Mouse (Mus musculus) retina, postnatal 1 day (tissue): Measurements from ENCODE around the gene Ahsg.
"Not testable (repeated sequence)": the region's sequence is repeated elsewhere in the genome, so short reads cannot be mapped to it uniquely, and the experiment has no call there.

ENCODE experiments used
- DNase-seq: peaks from one replicate; pipeline ENCODE4 v3.0.0-alpha.2; 2012

Ahsg gene

DNA sequence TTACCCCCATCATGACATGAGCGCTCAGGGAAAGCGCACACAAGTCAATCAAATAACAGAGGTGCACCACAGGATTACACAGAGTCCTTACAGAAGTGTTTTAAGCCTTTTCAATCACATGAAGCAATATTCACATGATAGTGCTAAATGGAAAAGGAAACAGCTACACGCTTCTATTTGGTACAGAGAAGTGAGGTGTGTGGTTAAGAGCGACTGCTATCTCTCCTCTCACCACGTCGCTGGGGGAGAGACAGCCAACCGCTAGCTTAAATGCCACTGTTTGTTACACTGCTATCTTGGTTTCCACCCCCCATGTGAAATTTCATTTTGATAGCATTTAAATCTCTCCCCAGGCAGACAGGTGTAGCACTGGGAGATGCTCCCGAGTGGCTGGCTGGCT, 1.4 kb upstream of the Ahsg start:
- no peak for DNase-seq

DNA sequence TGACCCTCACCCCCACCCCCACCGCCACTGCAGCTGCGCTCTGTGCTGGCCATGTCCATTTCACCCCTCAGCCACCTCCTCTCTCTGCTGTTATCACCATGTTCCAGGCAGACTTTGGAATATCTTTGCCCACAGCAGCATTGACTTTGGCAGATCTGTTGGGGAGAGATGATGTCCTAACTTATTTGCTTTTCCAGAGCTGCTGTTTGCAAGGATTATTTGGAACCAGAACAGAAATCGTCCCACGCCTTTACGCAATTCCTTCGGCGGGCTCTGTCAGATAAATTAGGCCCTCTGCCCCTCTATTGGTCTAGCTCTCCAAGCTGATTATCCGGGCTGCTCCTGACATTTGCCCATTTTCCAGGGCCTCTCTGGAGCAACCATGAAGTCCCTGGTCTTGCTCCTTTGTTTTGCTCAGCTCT, 667 bp downstream of the Ahsg start:
- DNase-seq, result no peak

DNA sequence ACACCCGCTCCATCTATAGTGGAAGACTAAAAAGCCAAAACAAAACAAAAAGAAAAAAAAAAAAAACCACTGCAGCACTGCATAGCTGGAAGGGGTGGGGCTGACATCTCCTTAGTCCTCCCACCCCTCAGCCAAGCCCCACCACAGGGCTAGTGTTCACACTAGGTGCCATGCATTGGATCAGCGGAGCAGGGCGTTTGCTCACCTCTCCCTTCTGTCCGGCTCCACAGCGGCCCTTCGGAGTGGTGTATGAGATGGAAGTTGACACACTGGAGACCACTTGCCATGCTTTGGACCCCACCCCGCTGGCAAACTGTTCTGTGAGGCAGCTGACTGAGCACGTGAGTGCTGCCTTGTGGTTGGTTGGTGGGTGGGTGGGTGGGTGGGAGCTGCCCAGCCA, 3.0 kb downstream of the Ahsg start:
- no peak for DNase-seq

DNA sequence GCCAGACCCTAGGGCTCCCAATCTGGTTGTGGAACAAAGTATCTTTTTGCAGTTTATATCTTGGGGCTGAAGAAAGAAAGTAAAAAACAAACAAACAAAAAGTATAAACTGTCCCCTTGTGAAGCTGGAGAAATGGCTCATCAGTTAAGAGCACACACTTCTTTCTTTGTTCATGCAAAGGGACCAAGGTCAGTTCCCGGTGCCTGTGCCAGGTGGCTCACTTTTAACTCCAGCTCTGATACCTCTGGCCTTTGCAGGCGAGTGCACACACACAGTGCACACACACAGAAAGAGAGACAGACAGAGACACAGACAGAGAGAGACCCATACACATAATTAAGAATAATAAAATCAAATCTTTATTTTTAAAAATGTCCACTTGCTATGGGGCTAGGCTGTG, 5.5 kb downstream of the Ahsg start:
- DNase-seq, result no peak

DNA sequence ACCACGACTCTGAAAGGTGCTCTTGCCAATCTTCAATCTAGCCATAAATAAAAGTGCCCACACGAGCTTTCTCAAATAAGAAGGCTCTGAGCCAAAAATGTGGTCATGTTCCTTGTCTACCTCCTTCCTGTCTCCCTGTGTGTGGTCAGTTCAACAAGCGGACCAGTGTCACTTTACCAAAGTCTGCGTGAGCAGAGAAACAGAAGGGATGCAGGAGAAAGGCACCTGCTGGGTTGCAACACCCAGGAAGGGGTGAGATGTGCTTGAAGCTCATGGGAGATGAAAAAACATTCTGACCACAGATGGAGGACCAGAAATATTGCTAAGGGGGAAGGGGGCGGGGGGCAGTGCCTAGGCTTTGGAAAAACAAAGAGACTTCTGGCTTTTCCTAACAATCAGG, 8.3 kb downstream of the Ahsg start:
- no peak for DNase-seq

DNA sequence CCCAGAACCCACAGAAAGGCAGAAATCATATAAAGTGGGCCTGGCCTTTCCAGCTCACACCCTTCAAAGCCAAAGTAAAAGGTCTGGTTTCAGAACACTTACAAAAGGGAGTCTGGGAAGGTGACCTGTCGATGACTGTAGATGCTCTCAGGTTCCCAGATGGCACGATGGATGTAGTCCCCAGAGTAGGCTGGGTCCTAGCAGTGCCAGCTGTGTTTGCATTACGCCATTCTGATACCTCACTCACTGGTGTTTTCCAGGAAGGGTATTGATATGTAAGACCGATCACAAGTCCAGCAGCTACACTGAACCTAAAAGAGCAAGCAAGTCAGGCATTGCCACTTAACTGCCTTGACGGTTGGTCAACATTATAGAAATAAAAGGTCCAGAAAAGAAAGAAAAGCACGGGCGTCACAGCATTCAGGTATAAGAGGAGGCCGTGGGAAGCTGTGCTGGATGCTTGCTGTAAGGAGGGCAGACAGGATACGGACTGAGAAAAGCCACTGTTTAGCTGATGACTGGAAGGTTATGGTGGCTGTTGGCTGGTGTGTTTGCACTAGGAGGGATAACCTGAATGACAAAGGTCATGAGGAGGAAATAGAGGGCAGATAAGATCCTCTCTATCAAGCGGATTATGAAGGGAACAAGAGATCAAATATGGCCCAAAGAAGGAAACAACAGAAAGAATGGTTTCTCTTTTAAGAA, 8.9 kb downstream of the Ahsg start:
- DNase-seq, result no peak

DNA sequence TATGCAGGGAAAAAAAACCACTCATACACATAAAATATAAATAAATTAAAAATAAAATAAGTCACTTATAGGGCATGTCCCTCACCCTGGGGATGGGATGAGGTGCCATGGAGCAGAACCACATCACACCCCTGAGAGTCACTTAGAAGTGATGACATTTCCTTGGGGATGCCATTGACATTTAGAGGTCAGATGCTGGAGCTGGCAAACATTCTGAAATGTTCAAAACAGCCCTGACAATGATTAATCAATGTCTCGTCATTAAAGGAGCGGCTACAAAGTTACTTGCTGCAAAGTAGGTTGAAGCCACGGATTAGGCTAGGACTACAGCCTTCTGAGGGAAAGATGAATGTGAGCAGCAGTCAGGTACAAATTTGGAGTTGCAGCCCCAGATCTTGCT, 10.2 kb downstream of the Ahsg start:
- DNase-seq, result no peak

DNA sequence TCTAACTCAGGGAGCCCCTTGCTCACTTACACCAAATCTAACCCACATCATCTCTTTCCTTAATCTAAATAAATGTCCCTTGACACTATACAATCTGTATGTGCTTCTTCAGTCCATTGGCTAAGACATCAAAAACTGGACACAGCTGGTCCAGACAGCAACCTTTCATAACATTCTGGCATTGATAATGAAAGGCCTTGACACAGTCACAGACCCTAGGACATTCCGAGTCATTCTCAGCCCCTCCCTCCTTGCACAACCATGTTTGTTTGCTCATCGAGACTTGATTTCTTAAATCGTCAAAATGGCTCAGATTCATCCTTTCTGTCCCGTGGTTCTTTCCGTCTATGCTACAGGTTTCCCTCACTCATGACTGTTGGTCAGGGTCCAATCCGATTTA, 18.2 kb downstream of the Ahsg start:
- no peak for DNase-seq

DNA sequence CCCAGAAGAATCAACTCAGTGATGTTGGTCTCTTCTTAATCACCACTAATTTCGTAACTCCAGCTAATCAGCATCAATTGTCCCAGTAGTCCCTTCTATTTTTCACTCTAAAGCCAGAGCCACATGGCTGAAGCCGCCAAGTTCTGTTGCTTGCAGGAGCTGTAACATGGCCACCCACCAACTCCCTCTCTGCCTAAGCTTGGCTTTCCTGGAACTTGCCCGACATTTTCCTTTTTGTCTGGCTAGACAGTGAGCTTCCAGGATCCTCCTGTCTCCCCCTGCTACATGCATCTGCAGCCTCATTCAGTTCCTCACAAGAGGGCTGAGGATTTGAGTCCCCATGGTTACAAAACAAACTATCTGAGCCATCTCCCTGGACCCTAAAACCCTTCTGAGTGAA, 20.9 kb downstream of the Ahsg start:
- DNase-seq, result no peak

DNA sequence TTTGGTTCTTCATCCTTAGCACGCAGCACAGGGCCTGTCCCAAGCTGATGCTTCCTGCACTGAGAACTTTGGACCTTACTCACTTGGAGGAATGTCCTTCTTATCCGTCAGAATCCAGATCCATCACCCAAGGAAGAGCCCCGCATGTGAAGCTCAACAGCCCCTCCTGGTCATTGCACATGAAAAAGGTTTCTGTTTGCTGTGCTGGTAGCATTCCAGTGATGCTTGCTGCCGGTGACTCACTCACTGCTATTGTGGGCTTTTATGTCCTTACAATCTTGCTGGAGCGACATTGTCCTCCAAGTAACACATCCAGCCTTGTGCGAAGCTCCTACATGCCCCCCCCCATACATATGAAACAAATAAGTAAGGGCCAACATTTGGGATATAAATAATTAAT, 21.8 kb downstream of the Ahsg start:
- no peak for DNase-seq

DNA sequence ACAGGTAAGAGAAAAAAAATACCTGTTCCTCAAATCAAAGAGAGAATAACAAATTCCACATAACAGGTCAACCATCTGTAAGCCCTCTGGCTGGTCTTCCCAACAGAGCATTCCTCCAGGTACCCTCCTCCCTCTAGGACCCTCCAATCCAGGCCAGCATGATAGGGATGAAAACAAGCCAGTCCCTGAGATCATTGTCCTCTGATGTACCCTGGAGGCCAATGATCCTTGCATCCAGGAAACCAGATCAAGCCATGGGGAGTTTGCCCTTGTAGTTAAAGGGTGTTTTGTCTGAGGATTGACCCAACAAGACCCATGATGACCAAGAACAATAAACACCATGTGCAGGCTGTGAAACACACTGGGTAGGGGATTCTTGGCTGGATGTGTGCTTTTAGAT, 23.2 kb downstream of the Ahsg start:
- DNase-seq, result no peak

DNA sequence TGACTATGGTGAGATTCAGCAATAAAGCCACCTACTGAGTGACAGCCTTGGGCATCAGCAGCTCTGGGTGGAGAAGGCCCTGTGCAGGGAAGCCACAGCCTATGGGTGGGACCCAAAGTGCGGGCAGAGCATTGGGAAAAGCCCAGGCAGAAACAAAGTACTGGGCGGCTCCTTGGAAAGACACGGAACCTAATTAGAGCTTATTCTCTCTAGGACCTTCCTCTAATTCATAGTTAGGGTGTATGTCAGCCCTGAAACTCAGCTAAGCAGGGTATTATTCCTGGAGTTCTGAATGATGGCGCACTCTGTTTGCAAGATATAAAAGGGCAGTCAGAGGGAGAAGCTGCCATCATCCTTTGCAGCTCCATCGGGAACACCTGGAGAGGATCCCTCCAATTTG, 27.0 kb downstream of the Ahsg start, which contains the start of gene Fetub:
TSS of gene Fetub (plus strand) at position 301 of the 400 bp plus-strand sequence.
- no peak for DNase-seq

DNA sequence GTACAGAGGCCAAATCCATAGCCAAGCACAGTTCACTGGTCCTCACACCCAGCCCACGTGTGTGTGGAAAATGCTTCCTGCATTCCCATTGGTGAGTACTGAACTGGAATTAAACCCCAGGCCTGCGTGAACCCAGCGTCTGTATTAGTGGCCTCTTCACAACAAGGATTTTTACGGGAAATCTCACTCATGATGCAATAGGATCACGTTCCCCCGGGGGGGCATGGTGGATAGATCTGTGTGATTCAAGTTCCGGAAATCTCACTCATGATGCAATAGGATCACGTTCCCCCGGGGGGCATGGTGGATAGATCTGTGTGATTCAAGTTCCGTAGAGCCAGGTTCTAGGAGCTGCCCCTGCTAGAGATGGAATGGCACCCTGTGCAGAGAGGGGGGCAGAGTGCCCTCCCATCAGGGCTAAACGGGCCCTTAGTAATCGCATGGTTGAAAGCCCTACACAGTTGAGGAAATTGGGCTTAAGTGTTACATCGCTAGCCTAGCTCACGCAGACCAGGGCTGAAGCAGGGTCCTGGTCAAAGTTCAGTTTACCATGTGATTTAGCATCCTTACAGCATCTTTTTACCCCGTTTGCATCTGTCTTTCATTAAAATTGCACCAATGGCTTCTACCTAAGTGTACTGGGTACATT, 27.7 kb downstream of the Ahsg start:
- DNase-seq, result peak; percentile 54

DNA sequence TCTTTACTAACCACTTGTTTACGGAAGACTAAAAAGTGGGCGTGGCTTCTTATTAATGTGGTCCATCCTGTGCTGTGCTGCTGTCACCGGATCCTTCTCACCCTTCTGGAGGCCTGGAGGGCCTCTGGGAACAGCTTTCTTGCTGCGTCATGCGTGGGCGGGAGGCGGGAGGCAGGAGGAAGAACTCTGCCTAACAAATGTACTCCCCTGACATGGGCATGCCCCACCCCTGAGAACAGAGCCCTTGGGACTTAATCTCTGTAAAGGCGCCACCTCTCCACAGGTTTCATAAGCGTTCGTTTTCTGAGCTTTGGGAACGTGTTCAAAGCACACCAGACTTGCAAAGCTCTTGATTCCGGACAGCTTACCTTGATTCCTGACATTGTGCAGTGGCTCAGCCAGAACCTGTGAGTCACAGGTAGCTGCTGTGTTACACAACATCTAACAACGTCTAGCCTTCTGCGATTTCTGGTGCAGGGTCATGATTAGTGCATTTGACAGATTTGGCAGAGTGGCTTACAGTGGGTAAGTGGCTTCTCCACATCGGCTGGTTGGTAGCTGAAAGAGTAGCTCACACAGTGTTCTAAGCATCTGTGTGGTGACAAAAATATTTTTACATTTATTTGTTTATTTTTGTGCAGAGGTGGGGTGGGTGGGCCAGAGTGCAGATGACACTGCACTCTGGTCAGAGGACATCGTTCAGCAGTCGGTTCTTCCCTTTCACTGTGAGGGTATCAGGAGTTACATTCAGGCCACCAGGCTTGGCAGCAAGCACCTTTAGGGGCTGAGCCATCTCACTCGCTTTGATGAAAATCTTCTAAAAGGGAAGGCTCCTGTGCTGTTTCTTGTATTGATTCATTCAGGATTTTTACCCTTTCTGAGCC, 29.1 kb downstream of the Ahsg start:
- DNase-seq, result peak; percentile 5

DNA sequence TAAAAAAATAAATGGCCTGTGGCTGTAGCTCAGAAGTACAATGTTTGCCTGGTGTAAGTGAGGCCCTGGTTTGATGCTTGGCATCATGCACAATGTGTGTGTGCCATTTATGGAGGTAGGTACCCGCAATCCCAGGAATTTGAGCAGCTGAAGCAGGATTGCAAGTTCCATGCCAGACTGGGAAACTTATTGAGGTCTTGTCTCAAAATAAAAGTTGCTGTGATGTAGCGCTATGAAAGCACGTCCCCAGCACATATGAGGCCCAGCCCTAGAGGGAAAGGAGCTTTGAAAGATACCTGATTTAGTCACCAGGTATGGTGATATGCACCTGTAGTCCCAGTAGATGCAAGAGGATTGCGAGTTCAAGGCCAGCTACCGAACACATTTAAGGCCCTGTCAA, 30.7 kb downstream of the Ahsg start:
- no peak for DNase-seq

DNA sequence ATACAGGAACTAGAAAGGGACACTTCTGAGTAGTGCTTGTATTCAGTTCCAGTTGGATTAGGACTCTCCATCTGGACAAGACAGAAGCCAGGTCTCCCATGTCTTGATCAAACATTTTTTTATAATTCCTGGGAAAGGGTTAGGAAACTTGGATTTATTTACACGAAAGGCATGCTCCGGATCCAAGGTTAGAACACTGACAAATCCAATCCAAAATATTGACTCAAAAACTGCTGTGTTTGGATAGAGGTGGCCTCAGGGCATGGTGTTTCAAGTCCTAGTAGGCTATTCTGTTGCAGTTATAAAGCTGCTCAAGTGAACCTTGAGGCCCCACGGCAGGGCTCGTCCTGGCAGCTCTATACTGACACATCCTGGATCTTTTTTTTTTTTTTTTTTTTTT, 31.4 kb downstream of the Ahsg start:
- DNase-seq, result no peak

DNA sequence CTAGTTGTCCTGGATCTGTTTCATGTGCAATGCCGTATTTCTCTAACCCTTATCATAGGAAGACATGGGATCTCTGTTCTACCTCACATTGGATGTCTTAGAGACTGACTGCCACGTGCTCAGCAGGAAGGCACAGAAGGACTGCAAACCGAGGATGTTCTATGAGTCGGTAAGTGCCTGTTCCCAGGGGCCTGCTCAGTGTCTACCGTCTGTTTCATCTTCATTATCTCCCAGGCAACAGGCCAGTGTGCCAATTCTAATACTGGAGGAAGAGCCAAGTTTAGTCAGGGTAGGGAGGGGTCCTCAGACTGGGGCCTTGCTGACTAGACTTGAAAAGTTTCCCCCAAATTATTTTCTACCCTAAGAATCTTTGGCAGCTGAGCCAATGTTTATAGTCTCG, 38.5 kb downstream of the Ahsg start:
- no peak for DNase-seq

DNA sequence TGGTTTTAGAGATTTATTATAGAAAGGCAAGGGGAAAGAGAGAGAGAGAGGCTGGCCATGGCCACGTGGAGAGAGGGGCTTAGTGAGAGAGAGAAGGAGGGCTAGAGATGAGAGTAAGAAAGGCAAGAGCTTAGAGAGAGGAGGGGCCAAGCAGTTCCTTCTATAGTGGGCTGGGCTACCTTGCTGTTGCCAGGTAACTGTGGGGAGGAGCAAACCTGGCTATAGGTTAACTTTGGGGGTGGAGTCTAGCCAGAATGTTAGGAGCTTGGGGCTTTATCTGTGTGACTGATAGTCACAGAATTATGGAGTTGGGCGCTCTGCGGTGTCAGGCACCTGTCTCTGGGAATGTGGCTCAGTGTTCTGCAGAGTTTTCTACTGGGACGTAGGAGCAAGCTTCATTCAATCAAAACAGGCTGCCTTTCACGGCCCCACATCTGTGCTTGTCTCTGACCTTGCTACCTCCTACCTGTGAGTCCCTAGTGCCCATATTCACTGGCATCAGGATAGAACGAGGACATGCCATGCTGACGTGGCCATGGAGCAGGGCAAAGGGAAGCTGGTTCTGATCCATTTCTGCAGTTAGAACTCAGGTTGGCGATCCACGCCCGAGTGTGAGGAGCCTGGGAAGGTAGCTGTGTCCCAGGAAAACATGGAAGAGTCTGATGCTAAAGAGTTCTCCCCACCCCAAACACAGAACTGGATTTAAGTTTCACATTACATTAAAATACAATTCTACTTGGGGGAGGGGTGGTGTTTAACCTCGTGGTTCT, 40.5 kb downstream of the Ahsg start:
- no peak for DNase-seq

DNA sequence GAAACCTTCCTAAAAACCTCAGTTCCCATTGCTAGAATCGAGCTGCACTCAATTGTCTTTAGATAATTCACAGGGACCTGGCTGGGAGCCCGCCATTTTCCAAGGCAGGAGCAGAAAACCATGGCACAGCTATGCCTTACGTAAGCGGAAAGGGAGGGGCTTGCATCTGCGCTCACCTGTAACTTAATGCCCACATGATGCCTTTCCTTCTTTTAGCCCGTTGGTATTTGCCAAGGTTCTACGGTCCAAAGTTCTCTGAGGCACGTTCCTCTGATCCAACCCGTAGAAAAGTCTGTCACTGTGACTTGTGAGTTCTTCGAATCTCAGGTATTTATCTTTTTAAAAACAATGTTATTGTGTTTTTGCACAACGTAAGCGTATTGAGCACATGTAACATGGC, 46.6 kb downstream of the Ahsg start:
- DNase-seq, result no peak

DNA sequence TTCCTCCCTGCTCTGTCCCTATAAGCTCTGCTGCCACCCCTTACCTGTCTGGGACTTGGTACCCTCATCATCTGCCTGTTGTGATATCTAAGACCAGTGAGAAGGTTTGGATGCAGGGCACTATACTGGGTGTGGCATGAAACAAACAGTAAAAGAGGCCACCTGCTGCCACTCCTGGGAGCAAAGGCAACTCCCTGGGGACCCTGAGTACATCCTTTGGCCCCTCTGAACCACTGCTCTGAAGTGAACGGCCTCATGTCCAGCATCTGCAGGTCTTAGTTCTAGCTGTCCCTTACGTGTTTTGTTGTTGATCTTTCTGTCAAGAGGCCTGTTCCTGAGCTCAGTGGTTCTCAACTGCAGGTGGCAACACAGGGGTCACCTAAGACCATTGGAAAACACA, 47.5 kb downstream of the Ahsg start:
- no peak for DNase-seq

DNA sequence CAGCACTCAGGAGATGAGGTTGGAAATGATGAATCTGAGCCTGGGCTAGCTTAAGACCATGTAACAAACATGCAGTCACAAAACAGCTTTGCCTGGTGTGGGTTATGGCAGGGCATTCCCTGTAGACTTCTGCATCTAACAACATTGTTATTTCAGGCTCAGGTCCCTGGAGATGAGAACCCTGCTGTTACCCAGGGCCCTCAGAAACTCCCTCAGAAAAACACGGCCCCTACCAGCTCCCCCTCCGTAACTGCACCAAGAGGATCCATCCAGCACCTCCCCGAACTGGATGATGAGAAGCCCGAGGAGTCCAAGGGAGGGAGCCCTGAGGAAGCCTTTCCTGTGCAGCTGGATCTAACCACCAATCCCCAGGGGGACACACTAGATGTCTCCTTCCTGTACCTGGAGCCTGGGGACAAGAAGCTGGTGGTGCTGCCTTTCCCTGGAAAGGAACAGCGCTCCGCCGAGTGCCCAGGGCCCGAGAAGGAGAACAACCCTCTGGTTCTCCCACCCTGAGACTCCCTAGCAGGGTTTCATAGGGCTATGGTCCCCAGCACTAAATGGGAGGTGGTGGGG, 48.1 kb downstream of the Ahsg start:
- DNase-seq, result no peak

DNA sequence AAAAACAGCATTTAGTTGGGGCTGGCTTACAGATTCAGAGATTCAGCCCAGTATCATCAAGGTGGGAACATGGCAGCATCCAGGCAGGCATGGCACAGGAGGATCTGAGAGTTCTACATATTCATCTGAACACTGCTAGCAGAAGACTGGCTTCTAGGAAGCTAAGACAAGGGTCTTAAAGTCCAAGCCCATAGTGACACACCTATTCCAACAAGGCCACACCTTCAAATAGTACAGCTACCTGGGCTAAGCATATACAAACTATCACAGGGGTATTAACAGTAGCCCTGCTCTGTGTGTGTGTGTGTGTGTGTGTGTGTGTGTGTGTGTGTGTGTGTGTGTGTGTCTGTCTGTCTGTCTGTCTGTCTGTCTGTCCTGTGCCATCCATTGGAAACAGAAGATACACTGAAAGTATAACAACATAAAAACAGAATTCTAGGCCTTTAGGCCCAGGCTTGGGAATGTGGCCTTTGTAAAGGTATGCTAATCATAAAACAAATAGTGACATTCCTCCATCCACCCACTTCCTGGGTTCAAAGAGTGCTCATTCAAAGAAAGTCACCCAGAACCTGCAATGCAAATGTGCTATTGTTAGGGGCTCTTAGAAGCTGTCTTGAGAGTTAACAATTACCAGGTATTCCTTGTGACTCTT, 50.9 kb downstream of the Ahsg start:
- not testable (repeated sequence) for DNase-seq
